Comparison of ENCODE assay signal across 19 mouse cellular contexts in the genomic region with DNA sequence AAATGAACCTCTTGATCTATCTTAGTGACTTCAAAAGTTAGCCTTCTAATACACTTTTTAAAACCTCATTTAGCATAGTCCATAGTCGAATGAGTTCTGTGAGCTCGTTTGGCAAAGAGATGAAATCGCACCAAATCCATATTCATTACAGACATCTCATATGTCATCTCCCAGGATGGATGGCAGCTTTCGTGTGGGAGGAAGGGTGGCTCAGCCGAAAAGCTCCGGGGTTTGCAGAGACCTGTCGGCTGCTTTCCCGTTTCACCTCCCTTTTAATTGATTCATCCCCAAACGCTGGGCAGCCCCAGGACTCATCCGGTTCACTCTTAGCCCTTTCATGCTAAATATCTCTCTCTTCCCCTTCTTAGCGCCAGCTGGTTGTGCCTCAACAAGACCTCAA.
DNase-seq lines count a peak whose midpoint lies in the region; ATAC-seq and TF ChIP-seq lines count a peak whose summit lies in the region.
"Had no signal": no experiment of that assay in that cellular context is flagged by ENCODE, and none has a peak within 500 bp of the region (broad histone marks: within the 10 kb centered on the region; RNA-seq: fewer than 3 reads in every experiment).

No protein-coding gene starts in this region.

- H3K4me3 ChIP-seq in layer of hippocampus, adult 2 months = no peak overlapping the region
- no peak overlapping the region for H3K4me3 ChIP-seq in intestine, postnatal 0 days (ENCODE audit: low read depth, low read length)
- H3K4me3 ChIP-seq: forebrain, embryonic 10.5 days; hindbrain, embryonic 10.5 days; limb, embryonic 15.5 days; liver, embryonic 15.5 days; midbrain, embryonic 12.5 days; neural tube, embryonic 12.5 days had no signal

- no peaks in the 10 kb centered on the region for H3K9me3 ChIP-seq in intestine, postnatal 0 days (ENCODE audit: control insufficient read depth)
- H3K9me3 ChIP-seq: forebrain, embryonic 10.5 days; hindbrain, embryonic 10.5 days; limb, embryonic 15.5 days; liver, embryonic 15.5 days; midbrain, embryonic 12.5 days; neural tube, embryonic 12.5 days had no signal

- H3K4me1 ChIP-seq in intestine, postnatal 0 days (replicated peaks; ENCODE audit: control insufficient read depth, insufficient read depth, low read length) = no peaks in the 10 kb centered on the region
- H3K4me1 ChIP-seq: liver, embryonic 15.5 days; midbrain, embryonic 12.5 days; neural tube, embryonic 12.5 days had no signal

- H3K36me3 ChIP-seq in intestine, postnatal 0 days (ENCODE audit: control insufficient read depth, insufficient read depth) = no peaks in the 10 kb centered on the region
- H3K36me3 ChIP-seq: forebrain, embryonic 10.5 days; hindbrain, embryonic 10.5 days; limb, embryonic 15.5 days; liver, embryonic 15.5 days; midbrain, embryonic 12.5 days; neural tube, embryonic 12.5 days had no signal

- intact Hi-C loops in left cerebral cortex, postnatal 14 days (cut with DNase I) = no loop called here

- TF ChIP-seq CTCF in layer of hippocampus, adult 2 months (conservative IDR thresholded peaks at IDR 0.05) = no peak
- no peak for TF ChIP-seq CTCF in intestine, postnatal 0 days (IDR thresholded peaks at IDR 0.05; ENCODE audit: low read depth)

- no peak for ATAC-seq in intestine, postnatal 0 days
- ATAC-seq: lung, postnatal 0 days had no signal

- no peak overlapping the region for H3K9ac ChIP-seq in intestine, postnatal 0 days (ENCODE audit: low read depth, low read length)
- H3K9ac ChIP-seq: limb, embryonic 15.5 days; liver, embryonic 15.5 days; midbrain, embryonic 12.5 days; neural tube, embryonic 12.5 days had no signal

- no peaks in the 10 kb centered on the region for H3K27me3 ChIP-seq in intestine, postnatal 0 days (replicated peaks; ENCODE audit: control insufficient read depth, insufficient read depth, low read length)
- H3K27me3 ChIP-seq: liver, embryonic 15.5 days; midbrain, embryonic 12.5 days; neural tube, embryonic 12.5 days had no signal

- 75% methylated on average over 11 of the region's 11 CpGs for WGBS in intestine, postnatal 0 days

- H3K27ac ChIP-seq in layer of hippocampus, adult 2 months = peak overlapping the region; percentile 67
- no peak overlapping the region for H3K27ac ChIP-seq in intestine, postnatal 0 days (ENCODE audit: low read depth, low read length)
- H3K27ac ChIP-seq: forebrain, embryonic 10.5 days; hindbrain, embryonic 10.5 days; limb, embryonic 15.5 days; liver, embryonic 15.5 days; midbrain, embryonic 12.5 days; neural tube, embryonic 12.5 days had no signal

- H3K4me2 ChIP-seq in intestine, postnatal 0 days (replicated peaks; ENCODE audit: low read depth) = no peak overlapping the region
- H3K4me2 ChIP-seq: limb, embryonic 15.5 days; liver, embryonic 15.5 days; midbrain, embryonic 12.5 days; neural tube, embryonic 12.5 days had no signal

- peak; percentile 37 to 51 for DNase-seq in left cerebral cortex, postnatal 14 days (ENCODE audit: low spot score in 2 of 2)
- DNase-seq in left cerebral cortex, adult 11 months (ENCODE audit: low spot score) = no peak
- peak; percentile 29 for DNase-seq in embryo, embryonic 11 days
- peak; percentile 60 to 79 for DNase-seq in layer of hippocampus, adult 2 months (ENCODE audit: low spot score in 2 of 2)
- DNase-seq in right cerebral cortex, postnatal 10 days (ENCODE audit: low spot score in 2 of 2) = peak; percentile 55 to 63
- DNase-seq in urinary bladder, postnatal 14 days (ENCODE audit: low spot score) = no peak
- DNase-seq: adrenal gland, adult 2 months; cerebellum, adult 9-11 months; gastrocnemius, postnatal 36 days; kidney, adult 8-10 months; kidney, postnatal 25 days had no signal

Comparison
In these comparisons a context has a peak if more than half of its experiments do, and no peak if none do; other contexts are left out.
1. DNase-seq: peak in left cerebral cortex, postnatal 14 days (2 of 2), embryo, embryonic 11 days (single experiment), layer of hippocampus, adult 2 months (2 of 2) and right cerebral cortex, postnatal 10 days (2 of 2); none in left cerebral cortex, adult 11 months (single experiment) and urinary bladder, postnatal 14 days (single experiment).